Mouse (Mus musculus) limb, embryonic 12.5 days (tissue): ENCODE data around the gene Brk1. TPM values are rescaled to one million over a fixed set of nuclear protein-coding genes. Genes with fewer than 3 reads are reported as not detected.
A peak's percentile ranks its signal among the peaks of the same experiment; 100 is the strongest.

Experiments
- ATAC-seq: fragments of 200-750 bp; cut with Nextera tagmentation; 2 replicates; pipeline ENCODE4 v1.8.0; 2017; ENCODE audit warnings: low read depth, moderate TSS enrichment; ENCODE audit not compliant: insufficient number of reproducible peaks, insufficient read depth, low FRiP score, low TSS enrichment
- H3K27ac ChIP-seq: fragments of 300-500 bp; sonication (generic); 2 replicates; pipeline ENCODE4 v1.5.1; 2016; ENCODE audit warnings: mild to moderate bottlenecking, moderate library complexity
- H3K27me3 ChIP-seq: fragments of 300-500 bp; sonication (generic); 2 replicates; pipeline ENCODE4 v1.6.1; 2016; ENCODE audit warnings: mild to moderate bottlenecking, moderate library complexity
- H3K36me3 ChIP-seq: fragments of 300-500 bp; sonication (generic); 2 replicates; pipeline ENCODE4 v1.6.1; 2016; ENCODE audit warnings: mild to moderate bottlenecking, moderate library complexity
- H3K4me1 ChIP-seq: fragments of 300-500 bp; sonication (generic); replicated peaks from 2 replicates; pipeline ENCODE4 v1.6.1; 2016
- H3K4me2 ChIP-seq: fragments of 300-500 bp; sonication (generic); 2 replicates; pipeline ENCODE4 v1.6.1; 2016; ENCODE audit warnings: mild to moderate bottlenecking, moderate library complexity
- H3K4me3 ChIP-seq: fragments of 300-500 bp; sonication (generic); replicated peaks from 2 replicates; pipeline ENCODE4 v1.5.1; 2016; ENCODE audit warnings: mild to moderate bottlenecking
- H3K9ac ChIP-seq: fragments of 300-500 bp; sonication (generic); replicated peaks from 2 replicates; pipeline ENCODE4 v1.6.1; 2016; ENCODE audit warnings: mild to moderate bottlenecking, moderate library complexity
- H3K9me3 ChIP-seq: fragments of 300-500 bp; sonication (generic); 2 replicates; pipeline ENCODE4 v1.6.1; 2016; ENCODE audit warnings: mild to moderate bottlenecking, moderate library complexity
- WGBS: fragments of 180-500 bp; shearing (Covaris S2); methylation state at CpG from one replicate; pipeline ENCODE4 v1.1.7; 2016; 5-methylcytosine and 5-hydroxymethylcytosine counted together
- polyA plus RNA-seq: library from polyadenylated mRNA; unstranded; fragments of >200 nt; fragmentation: Nextera tagmentation; extraction: Ambion mirVana; gene quantifications from 2 replicates; pipeline ENCODE4 v1.2.1, GENCODE M21; 2016

The Brk1 gene
- polyA plus RNA-seq, 1 experiment from 2014 or later, result 206 TPM

GRCm38 (mm10) chr6:113600543-113601139, 3.9 kb upstream of the Brk1 start, which contains the start of gene Fancd2os:
TSS of gene Fancd2os (minus strand) at chr6:113600715.
- no peak for ATAC-seq
- H3K36me3 ChIP-seq, result peaks cover 3% of the 10 kb centered on the region; the same call in 1 of the 2 replicates
- 46% methylated on average over 23 of the region's 23 CpGs for WGBS
- no peaks in the 10 kb centered on the region for H3K27me3 ChIP-seq
- peaks cover 9% of the 10 kb centered on the region for H3K4me1 ChIP-seq
- no peak within 1 kb of the TSS for H3K27ac ChIP-seq
- H3K9me3 ChIP-seq, result no peaks in the 10 kb centered on the region
- H3K4me2 ChIP-seq, result 0 out of 2 replicates have a peak within 1 kb of the TSS, but pooled peaks have one; percentile 6
- H3K4me3 ChIP-seq, result no peak within 1 kb of the TSS
- 0 out of 2 replicates have a peak within 1 kb of the TSS, but pooled peaks have one; percentile 31 for H3K9ac ChIP-seq

DNA sequence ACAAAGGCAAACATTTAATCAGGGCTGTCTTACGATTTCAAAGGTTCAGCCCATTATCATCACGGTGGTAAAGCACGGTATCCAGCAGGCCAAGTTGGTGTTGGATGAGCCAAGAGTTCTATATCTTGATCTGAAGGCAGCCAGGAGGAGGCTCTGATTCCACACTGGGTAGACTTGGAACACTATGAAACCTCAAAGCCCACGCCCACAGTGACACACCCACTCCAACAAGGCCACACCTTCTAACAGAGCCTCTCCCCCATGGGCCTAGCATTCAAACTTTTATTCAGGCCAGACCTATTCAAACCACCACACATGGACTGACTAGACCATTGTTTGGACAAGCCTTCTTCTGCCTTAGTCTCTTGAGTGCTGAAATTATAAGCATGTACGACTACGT, 1.8 kb upstream of the Brk1 start:
- Histone ChIP-seq H3K27ac (no peak overlapping the region), H3K9ac (no peak overlapping the region), H3K4me3 (no peak overlapping the region), H3K4me1 (peaks cover 19% of the 10 kb centered on the region), H3K36me3 (peaks cover 6% of the 10 kb centered on the region; the same call in 1 of the 2 replicates), H3K27me3 (no peaks in the 10 kb centered on the region), H3K4me2 (no peak overlapping the region), H3K9me3 (no peaks in the 10 kb centered on the region)
- ATAC-seq, result no peak
- 91% methylated on average over 6 of the region's 6 CpGs for WGBS

DNA sequence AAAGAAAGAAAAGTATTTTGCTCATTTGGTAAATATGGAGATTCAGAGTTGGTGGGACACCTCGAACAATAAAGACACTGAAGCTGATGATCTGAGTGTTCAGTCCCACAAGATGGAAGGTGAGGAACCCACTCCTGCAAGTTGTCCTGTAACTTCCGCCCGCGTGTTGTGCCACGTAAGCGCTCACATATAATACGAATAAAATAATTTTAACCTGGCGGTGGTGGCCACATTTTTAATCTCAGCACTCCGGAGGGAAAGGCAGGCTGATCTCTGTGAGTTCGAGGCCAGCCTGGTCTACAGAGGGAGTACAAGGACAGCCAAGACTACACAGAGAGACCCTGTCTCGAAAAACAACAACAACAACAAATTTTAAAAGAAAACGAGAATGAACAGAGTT, 579 bp upstream of the Brk1 start:
- 0 out of 2 replicates have a peak overlapping the region, but pooled peaks have one; percentile 78 for H3K27ac ChIP-seq
- WGBS, result 50% methylated on average over 12 of the region's 12 CpGs

GRCm38 (mm10) chr6:113605224-113605545, 613 bp downstream of the Brk1 start:
- H3K27ac ChIP-seq, result peak overlapping the region; percentile 78; the same call in 1 of the 2 replicates
- H3K36me3 ChIP-seq, result peaks cover 15% of the 10 kb centered on the region
- WGBS, result 4% methylated on average over 10 of the region's 10 CpGs
- H3K27me3 ChIP-seq, result no peaks in the 10 kb centered on the region
- H3K4me2 ChIP-seq, result peak overlapping the region; percentile 79
- ATAC-seq, result no peak
- H3K4me1 ChIP-seq, result peaks cover 19% of the 10 kb centered on the region
- H3K4me3 ChIP-seq, result peak overlapping the region; percentile 91
- H3K9me3 ChIP-seq, result no peaks in the 10 kb centered on the region
- H3K9ac ChIP-seq, result peak overlapping the region; percentile 93

More for the DNA sequence above, 579 bp upstream of the Brk1 start:
- Histone ChIP-seq H3K27me3 (no peaks in the 10 kb centered on the region), H3K9ac (0 out of 2 replicates have a peak overlapping the region, but pooled peaks have one; percentile 93), H3K9me3 (no peaks in the 10 kb centered on the region), H3K4me3 (peak overlapping the region; percentile 91), H3K4me2 (peak overlapping the region; percentile 79), H3K36me3 (peaks cover 14% of the 10 kb centered on the region; the same call in 1 of the 2 replicates), H3K4me1 (peaks cover 19% of the 10 kb centered on the region)
- ATAC-seq, result peak; percentile 7; the same call in 1 of the 2 replicates

DNA sequence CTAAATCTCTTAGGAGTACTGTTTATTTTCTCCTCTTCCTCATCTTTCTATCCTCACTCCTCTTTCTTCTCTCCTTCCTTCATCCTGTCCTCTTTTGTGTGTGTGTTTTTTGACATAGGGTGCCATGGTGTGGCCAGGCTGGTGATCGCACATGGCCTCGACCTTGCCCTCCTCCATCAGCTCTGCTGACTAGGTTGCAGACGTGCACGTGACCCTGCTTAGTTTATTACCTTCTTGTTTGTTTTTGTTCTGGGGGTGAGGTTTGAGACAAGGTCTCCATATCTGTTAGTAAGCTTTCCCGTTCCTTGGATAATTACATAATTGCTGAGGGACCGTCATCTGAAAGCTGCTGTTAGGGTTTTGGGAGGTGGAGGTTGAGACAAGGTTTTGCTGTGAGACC, 4.3 kb downstream of the Brk1 start:
- Histone ChIP-seq H3K9me3 (no peaks in the 10 kb centered on the region), H3K4me1 (peaks cover 14% of the 10 kb centered on the region), H3K36me3 (peaks cover 49% of the 10 kb centered on the region), H3K9ac (no peak overlapping the region), H3K27ac (no peak overlapping the region), H3K27me3 (no peaks in the 10 kb centered on the region), H3K4me3 (no peak overlapping the region), H3K4me2 (no peak overlapping the region)
- ATAC-seq, result no peak
- 80% methylated on average over 6 of the region's 6 CpGs for WGBS

DNA sequence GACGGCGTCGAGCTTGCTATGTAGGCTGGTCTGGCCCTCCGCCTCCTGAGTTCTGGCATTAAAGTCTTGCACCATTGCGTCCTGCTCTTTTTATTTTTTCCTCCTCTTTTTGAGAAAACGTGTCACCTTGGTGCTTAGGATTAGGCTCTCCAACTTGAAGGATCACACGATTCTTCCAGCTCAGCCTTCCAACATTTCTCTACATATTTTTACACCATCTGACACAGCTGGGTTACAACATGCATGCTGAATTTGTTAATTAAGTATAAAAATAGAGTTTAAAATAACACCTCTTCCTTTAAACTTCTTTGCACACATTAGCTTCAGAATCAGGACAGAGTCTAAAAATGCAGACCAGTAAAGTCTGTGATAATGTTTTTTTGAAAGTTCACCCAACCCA, 4.7 kb downstream of the Brk1 start:
- H3K9me3 ChIP-seq, result no peaks in the 10 kb centered on the region
- H3K4me1 ChIP-seq, result peaks cover 14% of the 10 kb centered on the region
- no peak overlapping the region for H3K27ac ChIP-seq
- H3K4me3 ChIP-seq, result no peak overlapping the region
- WGBS, result 96% methylated on average over 7 of the region's 7 CpGs
- H3K36me3 ChIP-seq, result peaks cover 54% of the 10 kb centered on the region
- H3K27me3 ChIP-seq, result no peaks in the 10 kb centered on the region
- no peak overlapping the region for H3K4me2 ChIP-seq
- no peak overlapping the region for H3K9ac ChIP-seq
- no peak for ATAC-seq

DNA sequence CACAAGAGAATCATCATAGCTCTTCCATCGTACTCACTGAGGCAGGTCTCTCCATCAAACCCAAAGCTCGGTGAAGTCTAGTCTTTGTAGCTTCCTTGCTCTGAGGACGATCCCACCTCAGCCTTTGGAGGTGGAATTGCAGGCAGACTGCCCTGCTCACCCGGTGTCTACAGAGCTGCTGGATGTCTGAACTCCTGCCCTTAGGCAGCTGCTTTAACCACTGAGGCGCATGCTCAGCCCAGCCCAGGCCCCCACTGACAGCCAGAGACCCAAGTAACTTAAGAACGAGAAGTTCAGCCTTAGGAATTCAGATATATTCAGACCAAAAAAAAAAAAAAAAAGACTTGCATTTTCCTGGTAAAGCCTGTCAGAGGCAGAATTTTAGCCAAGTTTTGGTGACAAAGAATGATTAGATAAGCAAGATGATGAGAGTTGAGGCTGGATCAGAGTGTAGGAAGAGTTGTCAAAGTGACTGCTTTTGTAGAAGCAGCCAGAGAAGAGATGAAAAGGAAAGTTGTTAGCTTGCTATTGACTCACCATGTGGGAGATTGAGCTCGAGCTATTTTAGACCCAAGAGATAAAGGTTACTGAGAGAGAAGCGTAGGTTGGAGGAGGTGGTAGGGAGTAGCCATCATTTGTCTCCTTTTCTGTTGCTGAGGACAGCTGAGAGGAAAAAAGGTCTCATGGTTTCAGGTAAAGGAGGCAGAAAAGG, 7.8 kb downstream of the Brk1 start:
- 91% methylated on average over 8 of the region's 8 CpGs for WGBS
- no peak overlapping the region for H3K27ac ChIP-seq
- H3K4me1 ChIP-seq, result no peaks in the 10 kb centered on the region
- H3K4me2 ChIP-seq, result no peak overlapping the region
- H3K36me3 ChIP-seq, result peaks cover 79% of the 10 kb centered on the region
- H3K9me3 ChIP-seq, result no peaks in the 10 kb centered on the region
- no peak for ATAC-seq
- no peak overlapping the region for H3K9ac ChIP-seq
- no peak overlapping the region for H3K4me3 ChIP-seq
- H3K27me3 ChIP-seq, result no peaks in the 10 kb centered on the region

DNA sequence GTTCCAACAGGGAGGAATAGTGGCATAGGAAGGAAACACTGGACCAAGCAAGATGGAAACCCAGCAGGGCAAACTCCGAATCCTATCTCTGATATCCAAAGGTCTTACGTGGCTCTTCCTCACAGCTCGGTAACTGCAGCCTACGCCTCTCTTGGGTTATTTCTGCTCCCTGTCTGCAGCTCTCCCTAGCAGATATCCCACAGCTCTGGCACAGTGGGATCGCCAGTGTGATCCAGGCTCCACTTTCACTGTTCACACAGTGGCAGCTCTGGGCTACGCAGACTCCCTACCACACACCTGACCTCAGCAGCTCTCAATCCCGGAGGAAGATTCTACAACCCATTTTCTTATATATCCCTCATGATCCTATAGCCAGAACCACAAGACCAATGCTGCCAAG, 9.6 kb downstream of the Brk1 start:
- peaks cover 85% of the 10 kb centered on the region for H3K36me3 ChIP-seq
- no peak overlapping the region for H3K4me3 ChIP-seq
- no peaks in the 10 kb centered on the region for H3K27me3 ChIP-seq
- 98% methylated on average over 7 of the region's 7 CpGs for WGBS
- H3K9ac ChIP-seq, result no peak overlapping the region
- no peak overlapping the region for H3K27ac ChIP-seq
- H3K9me3 ChIP-seq, result no peaks in the 10 kb centered on the region
- no peak for ATAC-seq
- H3K4me2 ChIP-seq, result no peak overlapping the region
- no peaks in the 10 kb centered on the region for H3K4me1 ChIP-seq

DNA sequence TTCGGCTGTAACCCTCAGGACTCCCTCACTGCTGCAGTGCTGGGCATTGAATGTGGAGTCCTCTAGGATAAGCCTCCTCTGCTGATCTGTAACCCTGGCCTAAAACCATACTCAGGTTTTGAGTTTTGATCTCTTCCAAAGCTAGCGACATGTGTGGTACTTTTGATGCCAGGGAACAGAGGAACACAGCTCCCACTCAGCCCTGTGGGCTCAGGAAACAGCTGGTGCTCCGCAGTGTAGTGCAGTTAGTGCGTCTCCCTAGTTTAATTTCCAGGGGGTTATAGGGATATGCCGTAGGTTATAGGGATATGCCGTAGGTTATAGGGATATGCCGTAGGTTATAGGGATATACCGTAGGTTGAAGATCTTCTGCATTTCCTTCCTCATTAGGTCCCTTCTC, 10.4 kb downstream of the Brk1 start:
- no peak for ATAC-seq
- H3K36me3 ChIP-seq, result peaks cover 85% of the 10 kb centered on the region
- H3K27me3 ChIP-seq, result no peaks in the 10 kb centered on the region
- 92% methylated on average over 8 of the region's 8 CpGs for WGBS
- H3K4me3 ChIP-seq, result no peak overlapping the region
- H3K27ac ChIP-seq, result no peak overlapping the region
- no peak overlapping the region for H3K9ac ChIP-seq
- H3K4me2 ChIP-seq, result no peak overlapping the region
- H3K9me3 ChIP-seq, result no peaks in the 10 kb centered on the region
- no peaks in the 10 kb centered on the region for H3K4me1 ChIP-seq

DNA sequence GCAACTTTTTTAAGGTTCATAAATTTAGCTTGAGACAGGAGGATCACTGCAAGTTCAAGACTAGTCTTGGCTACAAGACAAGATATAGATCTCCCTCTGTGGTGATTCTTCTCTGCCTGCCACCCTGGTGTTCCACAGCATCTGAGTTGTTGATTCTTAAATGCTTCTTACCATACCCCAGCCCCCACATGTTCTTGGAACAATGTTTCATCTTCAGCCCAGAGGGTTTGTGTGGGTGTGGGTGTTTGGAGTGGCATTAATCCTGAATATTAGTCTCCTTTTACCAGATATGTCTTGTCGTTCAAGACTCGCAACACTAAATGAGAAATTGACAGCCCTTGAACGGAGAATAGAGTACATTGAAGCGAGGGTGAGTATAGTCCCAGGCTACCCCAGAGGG, 10.9 kb downstream of the Brk1 start:
- H3K27ac ChIP-seq, result no peak overlapping the region
- no peaks in the 10 kb centered on the region for H3K4me1 ChIP-seq
- WGBS, result 94% methylated on average over 4 of the region's 4 CpGs
- no peak overlapping the region for H3K4me2 ChIP-seq
- no peak overlapping the region for H3K4me3 ChIP-seq
- no peaks in the 10 kb centered on the region for H3K9me3 ChIP-seq
- H3K9ac ChIP-seq, result no peak overlapping the region
- H3K27me3 ChIP-seq, result no peaks in the 10 kb centered on the region
- no peak for ATAC-seq
- H3K36me3 ChIP-seq, result peaks cover 82% of the 10 kb centered on the region

- Histone ChIP-seq H3K9me3 (no peaks in the 10 kb centered on the region), H3K4me3 (peak overlapping the region; percentile 69), H3K4me1 (peaks cover 16% of the 10 kb centered on the region), H3K36me3 (peaks cover 22% of the 10 kb centered on the region), H3K27me3 (no peaks in the 10 kb centered on the region), H3K27ac (no peak overlapping the region), H3K9ac (no peak overlapping the region), H3K4me2 (peak overlapping the region; percentile 73; the same call in 1 of the 2 replicates)
- WGBS, result 75% methylated on average over 5 of the region's 5 CpGs
- no peak for ATAC-seq
These were observed 18.8 kb downstream of the Brk1 start for GRCm38 (mm10) chr6:113623386-113623785.
